9 mouse cellular contexts compared by ENCODE assay signal in the genomic region with DNA sequence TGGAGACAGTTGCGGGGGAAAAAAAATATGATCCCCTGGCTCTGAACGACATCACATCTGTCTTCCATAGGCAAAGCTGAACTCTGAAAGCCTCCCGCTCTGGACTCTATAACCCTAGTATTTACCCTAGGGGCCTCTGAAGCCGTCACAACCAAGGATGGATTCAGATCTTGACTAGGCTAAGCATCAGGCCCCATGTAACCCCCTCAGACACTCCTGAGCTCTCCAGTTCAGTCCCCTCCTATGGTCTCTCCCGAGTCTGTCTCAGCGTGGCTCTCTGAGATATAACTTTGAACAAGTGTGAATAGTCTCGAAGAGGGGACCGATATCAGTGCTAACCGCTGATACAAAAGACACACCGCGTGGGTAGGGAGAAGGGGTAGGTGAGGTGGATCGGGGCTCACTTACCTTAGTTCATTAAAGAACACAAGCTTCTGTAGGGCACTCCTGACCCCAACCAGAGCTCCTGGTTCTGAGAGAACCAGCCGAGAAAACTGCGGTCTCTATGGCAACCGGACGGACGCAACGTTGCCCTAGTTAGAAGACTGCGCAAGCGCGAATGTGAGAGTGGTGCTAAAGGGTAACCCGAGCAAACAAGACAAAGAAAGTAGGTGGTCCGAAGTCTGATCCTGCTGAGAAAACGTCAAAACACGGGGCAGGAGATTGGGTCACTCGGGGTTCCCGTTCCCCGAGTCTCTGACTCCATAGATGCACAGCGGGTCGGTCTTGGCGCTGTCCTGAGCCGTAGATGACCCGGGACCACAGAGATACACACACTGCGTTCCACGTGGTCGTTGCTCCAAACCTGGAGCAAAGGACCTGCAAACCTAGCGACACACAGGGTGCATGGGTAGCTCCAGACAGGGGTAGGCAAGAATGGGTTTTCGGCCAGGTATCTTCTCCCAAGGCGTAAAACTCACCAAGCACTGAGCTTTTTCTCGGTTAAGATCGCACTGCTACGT. TPM values are rescaled to one million over a fixed set of nuclear protein-coding genes. Genes with fewer than 3 reads are reported as not detected.
A peak's percentile ranks its signal among the peaks of the same experiment; 100 is the strongest.
DNase-seq lines count a peak whose midpoint lies in the region; ATAC-seq and TF ChIP-seq lines count a peak whose summit lies in the region.
"Had no signal": no experiment of that assay in that cellular context is flagged by ENCODE, and none has a peak within 500 bp of the region (broad histone marks: within the 10 kb centered on the region; RNA-seq: fewer than 3 reads in every experiment).

No protein-coding gene starts in this region.

- DNase-seq in urinary bladder, postnatal 14 days (ENCODE audit: low spot score) = peak; percentile 56
- DNase-seq in urinary bladder, postnatal 10 days (ENCODE audit: low spot score) = no peak
- DNase-seq in embryonic facial prominence, embryonic 14.5 days (ENCODE audit: low spot score) = peak; percentile 94
- DNase-seq in heart, postnatal 0 days (ENCODE audit: low spot score) = peak; percentile 37
- peak; percentile 81 for DNase-seq in kidney, postnatal 14 days
- DNase-seq in liver, adult 2 months (ENCODE audit: extremely low read depth, low read depth, low spot score) = peak; percentile 42
- DNase-seq in stomach, postnatal 0 days (ENCODE audit: low spot score) = peak; percentile 63

- H3K4me2 ChIP-seq in embryonic facial prominence, embryonic 14.5 days (ENCODE audit: low read depth, low read length) = peak overlapping the region; percentile 92
- H3K4me2 ChIP-seq in heart, postnatal 0 days (ENCODE audit: low read depth, low read length) = peak overlapping the region; percentile 80
- H3K4me2 ChIP-seq in midbrain, embryonic 16.5 days (ENCODE audit: low read length) = peak overlapping the region; percentile 76
- H3K4me2 ChIP-seq in stomach, postnatal 0 days (replicated peaks; ENCODE audit: low read depth) = peak overlapping the region; percentile 81

- H3K9ac ChIP-seq in embryonic facial prominence, embryonic 14.5 days (ENCODE audit: low read depth, low read length) = peak overlapping the region; percentile 69
- 0 out of 2 replicates have a peak overlapping the region, but pooled peaks have one; percentile 25 for H3K9ac ChIP-seq in heart, postnatal 0 days (replicated peaks; ENCODE audit: low read depth, low read length)
- H3K9ac ChIP-seq in liver, adult 2 months (ENCODE audit: low read depth, low read length) = no peak overlapping the region
- peak overlapping the region; percentile 59 for H3K9ac ChIP-seq in midbrain, embryonic 16.5 days (ENCODE audit: low read depth, low read length)
- peak overlapping the region; percentile 47 for H3K9ac ChIP-seq in stomach, postnatal 0 days (ENCODE audit: low read length)

- TF ChIP-seq POLR2A in liver, adult 2 months (IDR thresholded peaks at IDR 0.05; ENCODE audit: extremely low read depth, insufficient read depth, low read length) = no peak

- H3K4me3 ChIP-seq in embryonic facial prominence, embryonic 14.5 days (ENCODE audit: low read depth, low read length) = peak overlapping the region; percentile 48
- peak overlapping the region; percentile 49 for H3K4me3 ChIP-seq in heart, postnatal 0 days (ENCODE audit: low read depth, low read length)
- peak overlapping the region; percentile 27; the same call in 1 of the 2 replicates for H3K4me3 ChIP-seq in liver, adult 2 months (ENCODE audit: insufficient read depth, low read depth, low read length)
- H3K4me3 ChIP-seq in midbrain, embryonic 16.5 days (ENCODE audit: low read depth, low read length) = peak overlapping the region; percentile 43
- H3K4me3 ChIP-seq in stomach, postnatal 0 days (ENCODE audit: low read depth, low read length) = peak overlapping the region; percentile 42

- H3K9me3 ChIP-seq in embryonic facial prominence, embryonic 14.5 days (ENCODE audit: control insufficient read depth, low read length) = no peaks in the 10 kb centered on the region
- H3K9me3 ChIP-seq in heart, postnatal 0 days (replicated peaks; ENCODE audit: control insufficient read depth, low read length) = no peaks in the 10 kb centered on the region
- no peaks in the 10 kb centered on the region for H3K9me3 ChIP-seq in midbrain, embryonic 16.5 days (replicated peaks; ENCODE audit: control insufficient read depth, low read length, poor library complexity, severe bottlenecking)
- H3K9me3 ChIP-seq in stomach, postnatal 0 days (ENCODE audit: control insufficient read depth, low read length) = no peaks in the 10 kb centered on the region

- H3K79me2 ChIP-seq in liver, adult 2 months (ENCODE audit: control insufficient read depth, insufficient read depth, low read length) = no peaks in the 10 kb centered on the region

- H3K36me3 ChIP-seq in embryonic facial prominence, embryonic 14.5 days (ENCODE audit: control insufficient read depth, insufficient read depth, low read length) = no peaks in the 10 kb centered on the region
- H3K36me3 ChIP-seq in heart, postnatal 0 days (replicated peaks; ENCODE audit: control insufficient read depth, insufficient read depth, low read length) = no peaks in the 10 kb centered on the region
- H3K36me3 ChIP-seq in liver, adult 2 months (ENCODE audit: control insufficient read depth, insufficient read depth, low read length) = no peaks in the 10 kb centered on the region
- no peaks in the 10 kb centered on the region for H3K36me3 ChIP-seq in midbrain, embryonic 16.5 days (ENCODE audit: control insufficient read depth, insufficient read depth, low read length)
- no peaks in the 10 kb centered on the region for H3K36me3 ChIP-seq in stomach, postnatal 0 days (ENCODE audit: control insufficient read depth, insufficient read depth, low read length)

- TF ChIP-seq CTCF in heart, postnatal 0 days (IDR thresholded peaks at IDR 0.05; ENCODE audit: low read depth) = no peak
- no peak for TF ChIP-seq CTCF in liver, adult 2 months (IDR thresholded peaks at IDR 0.05; ENCODE audit: low read depth, low read length)
- no peak for TF ChIP-seq CTCF in stomach, postnatal 0 days (IDR thresholded peaks at IDR 0.05; ENCODE audit: low read depth)

- no peaks in the 10 kb centered on the region for H3K27me3 ChIP-seq in embryonic facial prominence, embryonic 14.5 days (replicated peaks; ENCODE audit: control insufficient read depth, insufficient read depth, low read length)
- no peaks in the 10 kb centered on the region for H3K27me3 ChIP-seq in heart, postnatal 0 days (ENCODE audit: control insufficient read depth, insufficient read depth, low read length)
- no peaks in the 10 kb centered on the region for H3K27me3 ChIP-seq in liver, adult 2 months (ENCODE audit: control insufficient read depth, insufficient read depth, low read length)
- H3K27me3 ChIP-seq in midbrain, embryonic 16.5 days (ENCODE audit: control insufficient read depth, insufficient read depth, low read depth, low read length) = no peaks in the 10 kb centered on the region
- no peaks in the 10 kb centered on the region for H3K27me3 ChIP-seq in stomach, postnatal 0 days (ENCODE audit: control insufficient read depth, insufficient read depth, low read length)

- H3K27ac ChIP-seq in embryonic facial prominence, embryonic 14.5 days (replicated peaks; ENCODE audit: low read depth, low read length) = no peak overlapping the region
- H3K27ac ChIP-seq in heart, postnatal 0 days (ENCODE audit: low read depth) = no peak overlapping the region
- H3K27ac ChIP-seq in liver, adult 2 months (replicated peaks; ENCODE audit: insufficient read depth, low read depth, low read length) = no peak overlapping the region
- peak overlapping the region; percentile 58 for H3K27ac ChIP-seq in midbrain, embryonic 16.5 days (ENCODE audit: low read length)
- H3K27ac ChIP-seq in stomach, postnatal 0 days (replicated peaks) = no peak overlapping the region

- H3K4me1 ChIP-seq in embryonic facial prominence, embryonic 14.5 days (ENCODE audit: control insufficient read depth, insufficient read depth, low read length) = peaks cover 15% of the 10 kb centered on the region
- peaks cover 5% of the 10 kb centered on the region; the same call in 1 of the 2 replicates for H3K4me1 ChIP-seq in heart, postnatal 0 days (ENCODE audit: control insufficient read depth, insufficient read depth)
- peaks cover 7% of the 10 kb centered on the region; the same call in 1 of the 2 replicates for H3K4me1 ChIP-seq in liver, adult 2 months (ENCODE audit: control insufficient read depth, insufficient read depth, low read length)
- peaks cover 8% of the 10 kb centered on the region for H3K4me1 ChIP-seq in midbrain, embryonic 16.5 days (ENCODE audit: control insufficient read depth, insufficient read depth, low read length)
- no peaks in the 10 kb centered on the region for H3K4me1 ChIP-seq in stomach, postnatal 0 days (replicated peaks; ENCODE audit: control insufficient read depth, insufficient read depth)

- 6% methylated on average over 42 of the region's 42 CpGs for WGBS in embryonic facial prominence, embryonic 14.5 days
- 12% methylated on average over 42 of the region's 42 CpGs for WGBS in heart, postnatal 0 days
- WGBS in liver, adult 2 months = 13% methylated on average over 42 of the region's 42 CpGs
- WGBS in midbrain, embryonic 16.5 days = 6% methylated on average over 42 of the region's 42 CpGs
- WGBS in stomach, postnatal 0 days = 6% methylated on average over 42 of the region's 42 CpGs

- TF ChIP-seq EP300 in heart, postnatal 0 days (IDR thresholded peaks at IDR 0.05; ENCODE audit: low read depth) = no peak
- no peak for TF ChIP-seq EP300 in stomach, postnatal 0 days (optimal IDR thresholded peaks at IDR 0.05)

- ATAC-seq in embryonic facial prominence, embryonic 14.5 days (ENCODE audit: low read depth) = peak; percentile 91
- peak; percentile 62 for ATAC-seq in heart, postnatal 0 days (ENCODE audit: insufficient read depth, low read depth)
- ATAC-seq in midbrain, embryonic 16.5 days = peak; percentile 96
- no peak for ATAC-seq in stomach, postnatal 0 days (ENCODE audit: low FRiP score, low TSS enrichment)

RNA-seq across cellular contexts. Expression of gene Tekt1, which starts 0.6 kb away (rescaled TPM):
- polyA plus RNA-seq in embryonic facial prominence, embryonic 14.5 days (2014; fragmentation: Nextera tagmentation; extraction: Ambion mirVana) = 6.2 and 12.5 TPM in 2 replicates
- not detected in 2 replicates for total RNA-seq in heart, postnatal 0 days (2014; rRNA removed; ENCODE audit: low replicate concordance)
- polyA plus RNA-seq in heart, postnatal 0 days (2015; fragmentation: Nextera tagmentation; extraction: Ambion mirVana) = 0.19 and 0.62 TPM in 2 replicates
- total RNA-seq in liver, adult 2 months (2014; rRNA removed) = not detected in 2 replicates
- not detected in 2 replicates for polyA plus RNA-seq in liver, adult 2 months (2012; rRNA removed)
- 11.1 and 13.5 TPM in 2 replicates for polyA plus RNA-seq in midbrain, embryonic 16.5 days (2015; fragmentation: Nextera tagmentation; extraction: Ambion mirVana)
- polyA plus RNA-seq in stomach, postnatal 0 days (2015; fragmentation: Nextera tagmentation; extraction: Ambion mirVana) = 0.13 TPM in 1 of 2 replicates, not detected in the other
- total RNA-seq: MEL had no signal

RNA-seq across cellular contexts. Expression of gene Fbxo39, which starts 47.4 kb away (rescaled TPM):
- polyA plus RNA-seq in embryonic facial prominence, embryonic 14.5 days (2014; fragmentation: Nextera tagmentation; extraction: Ambion mirVana) = not detected in 2 replicates
- not detected in 2 replicates for total RNA-seq in heart, postnatal 0 days (2014; rRNA removed; ENCODE audit: low replicate concordance)
- not detected in 2 replicates for polyA plus RNA-seq in heart, postnatal 0 days (2015; fragmentation: Nextera tagmentation; extraction: Ambion mirVana)
- total RNA-seq in liver, adult 2 months (2014; rRNA removed) = not detected in 2 replicates
- polyA plus RNA-seq in liver, adult 2 months (2012; rRNA removed) = not detected in 2 replicates
- not detected in 2 replicates for polyA plus RNA-seq in midbrain, embryonic 16.5 days (2015; fragmentation: Nextera tagmentation; extraction: Ambion mirVana)
- polyA plus RNA-seq in stomach, postnatal 0 days (2015; fragmentation: Nextera tagmentation; extraction: Ambion mirVana) = not detected in 2 replicates
- total RNA-seq: MEL had no signal

RNA-seq across cellular contexts. Expression of gene Smtnl2, which starts 49.8 kb away (rescaled TPM):
- 24.8 and 26.7 TPM in 2 replicates for polyA plus RNA-seq in embryonic facial prominence, embryonic 14.5 days (2014; fragmentation: Nextera tagmentation; extraction: Ambion mirVana)
- 88.5 and 93.0 TPM in 2 replicates for total RNA-seq in heart, postnatal 0 days (2014; rRNA removed; ENCODE audit: low replicate concordance)
- 72.9 and 79.2 TPM in 2 replicates for polyA plus RNA-seq in heart, postnatal 0 days (2015; fragmentation: Nextera tagmentation; extraction: Ambion mirVana)
- 0.47 and 0.55 TPM in 2 replicates for total RNA-seq in liver, adult 2 months (2014; rRNA removed)
- 0.43 and 0.93 TPM in 2 replicates for polyA plus RNA-seq in liver, adult 2 months (2012; rRNA removed)
- 10.3 and 12.2 TPM in 2 replicates for polyA plus RNA-seq in midbrain, embryonic 16.5 days (2015; fragmentation: Nextera tagmentation; extraction: Ambion mirVana)
- polyA plus RNA-seq in stomach, postnatal 0 days (2015; fragmentation: Nextera tagmentation; extraction: Ambion mirVana) = 25.8 and 26.9 TPM in 2 replicates
